16 mouse cellular contexts compared by ENCODE assay signal in the genomic region with DNA sequence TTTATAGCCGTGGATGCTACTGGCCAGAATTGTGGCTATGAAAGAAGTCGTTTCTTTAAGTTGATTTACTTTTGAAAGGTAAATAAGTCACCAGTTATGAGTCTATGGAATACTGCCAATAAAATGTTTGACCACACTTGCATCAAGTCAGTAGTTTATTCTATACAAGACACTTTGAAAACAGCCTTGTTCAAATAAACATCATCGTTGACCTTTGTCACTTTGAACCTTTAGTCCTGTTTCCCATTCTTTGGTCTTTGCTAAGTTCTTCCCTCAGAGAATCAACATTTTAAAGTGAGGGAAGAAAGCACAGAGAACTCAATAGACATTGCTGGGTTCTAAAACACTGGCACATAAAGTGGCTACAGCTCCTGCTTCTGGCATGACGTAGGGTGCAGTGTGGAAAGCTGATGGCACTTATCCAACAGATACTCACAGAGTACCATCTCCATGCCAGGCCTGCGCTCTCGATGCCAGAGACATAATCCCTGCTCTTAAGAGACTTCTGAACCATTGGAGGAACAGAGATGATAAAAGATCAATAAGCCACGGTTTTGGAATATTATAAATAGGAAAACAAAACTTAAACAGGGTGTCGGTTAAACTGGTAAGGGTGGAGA. TPM values are rescaled to one million over a fixed set of nuclear protein-coding genes. Genes with fewer than 3 reads are reported as not detected.
A peak's percentile ranks its signal among the peaks of the same experiment; 100 is the strongest.
DNase-seq lines count a peak whose midpoint lies in the region; ATAC-seq and TF ChIP-seq lines count a peak whose summit lies in the region.
"Had no signal": no experiment of that assay in that cellular context is flagged by ENCODE, and none has a peak within 500 bp of the region (broad histone marks: within the 10 kb centered on the region; RNA-seq: fewer than 3 reads in every experiment).

No protein-coding gene starts in this region.

- H3K4me1 ChIP-seq in kidney, postnatal 0 days (replicated peaks; ENCODE audit: insufficient read depth, low read length): peaks cover 4% of the 10 kb centered on the region; the same call in 1 of the 2 replicates
- peaks cover 8% of the 10 kb centered on the region; the same call in 1 of the 2 replicates for H3K4me1 ChIP-seq in lung, postnatal 0 days (ENCODE audit: insufficient read depth, low read depth, low read length)
- H3K4me1 ChIP-seq in liver, postnatal 0 days (ENCODE audit: insufficient read depth): peaks cover 34% of the 10 kb centered on the region

- H3K27ac ChIP-seq in kidney, postnatal 0 days: peak overlapping the region; percentile 54
- H3K27ac ChIP-seq in lung, postnatal 0 days (ENCODE audit: low read length): no peak overlapping the region
- peak overlapping the region; percentile 76 for H3K27ac ChIP-seq in liver, postnatal 0 days (ENCODE audit: low read depth)

- H3K36me3 ChIP-seq in kidney, postnatal 0 days (ENCODE audit: insufficient read depth, low read length): no peaks in the 10 kb centered on the region
- H3K36me3 ChIP-seq in lung, postnatal 0 days (ENCODE audit: insufficient read depth, low read length): no peaks in the 10 kb centered on the region
- H3K36me3 ChIP-seq in liver, postnatal 0 days (replicated peaks; ENCODE audit: insufficient read depth, low read length): no peaks in the 10 kb centered on the region
- H3K36me3 ChIP-seq: forebrain, embryonic 10.5 days; neural tube, embryonic 15.5 days had no signal

- ATAC-seq in frontal cortex, adult (ENCODE audit: low TSS enrichment): peak; percentile 48; the same call in 1 of the 2 replicates
- peak; percentile 29; the same call in 1 of the 2 replicates for ATAC-seq in kidney, postnatal 0 days (replicated peaks; ENCODE audit: low FRiP score, low read depth)
- ATAC-seq in lung, postnatal 0 days: no peak
- peak; percentile 75 for ATAC-seq in liver, postnatal 0 days
- ATAC-seq: CD4-positive, CD25-positive, alpha-beta regulatory T cell, adult 4 months; intestine, postnatal 0 days had no signal

- WGBS in kidney, postnatal 0 days: 61% methylated on average over 8 of the region's 8 CpGs
- WGBS in lung, postnatal 0 days: 45% methylated on average over 8 of the region's 8 CpGs
- WGBS in liver, postnatal 0 days (ENCODE audit: insufficient replicate concordance): 62% methylated on average over 8 of the region's 8 CpGs

- no peaks in the 10 kb centered on the region for H3K9me3 ChIP-seq in kidney, postnatal 0 days (replicated peaks; ENCODE audit: low read length)
- H3K9me3 ChIP-seq in lung, postnatal 0 days (ENCODE audit: low read length): no peaks in the 10 kb centered on the region
- no peaks in the 10 kb centered on the region for H3K9me3 ChIP-seq in liver, postnatal 0 days (ENCODE audit: low read length)
- H3K9me3 ChIP-seq: forebrain, embryonic 10.5 days; neural tube, embryonic 15.5 days had no signal

- DNase-seq in frontal cortex, postnatal 10 days (ENCODE audit: low spot score in 2 of 2): no peak
- peak; percentile 87 for DNase-seq in kidney, postnatal 0 days (ENCODE audit: low spot score)
- DNase-seq in kidney, postnatal 10 days: no peak
- DNase-seq in lung, postnatal 0 days (ENCODE audit: low spot score): peak; percentile 48
- no peak for DNase-seq in lung, adult 18-20 months
- DNase-seq in liver, postnatal 0 days: no peak
- DNase-seq in urinary bladder, postnatal 10 days (ENCODE audit: low spot score): no peak
- DNase-seq: cerebellum, adult 9-11 months; gastrocnemius, postnatal 25 days; lung, postnatal 36 days; thymus, postnatal 4 days had no signal

- no peak for TF ChIP-seq EP300 in lung, postnatal 0 days (IDR thresholded peaks at IDR 0.05)
- peak; percentile 53 for TF ChIP-seq EP300 in liver, postnatal 0 days (IDR thresholded peaks at IDR 0.05; ENCODE audit: low read depth)

- H3K9ac ChIP-seq in kidney, postnatal 0 days (ENCODE audit: low read depth, low read length): no peak overlapping the region
- no peak overlapping the region for H3K9ac ChIP-seq in lung, postnatal 0 days (replicated peaks; ENCODE audit: low read depth)
- no peak overlapping the region for H3K9ac ChIP-seq in liver, postnatal 0 days (replicated peaks)
- H3K9ac ChIP-seq: neural tube, embryonic 15.5 days had no signal

- H3K4me3 ChIP-seq in kidney, postnatal 0 days (replicated peaks; ENCODE audit: low read depth, low read length): no peak overlapping the region
- no peak overlapping the region for H3K4me3 ChIP-seq in lung, postnatal 0 days (ENCODE audit: low read depth, low read length)
- no peak overlapping the region for H3K4me3 ChIP-seq in liver, postnatal 0 days (ENCODE audit: low read depth, low read length)
- H3K4me3 ChIP-seq: forebrain, embryonic 10.5 days; neural tube, embryonic 15.5 days had no signal

- no peak for TF ChIP-seq CTCF in kidney, postnatal 0 days (IDR thresholded peaks at IDR 0.05; ENCODE audit: low read depth)
- no peak for TF ChIP-seq CTCF in lung, postnatal 0 days (IDR thresholded peaks at IDR 0.05)
- TF ChIP-seq CTCF in liver, postnatal 0 days (IDR thresholded peaks at IDR 0.05; ENCODE audit: low read depth): no peak

- no peak overlapping the region for H3K4me2 ChIP-seq in kidney, postnatal 0 days (ENCODE audit: low read length)
- no peak overlapping the region for H3K4me2 ChIP-seq in lung, postnatal 0 days (replicated peaks; ENCODE audit: low read depth, low read length)
- H3K4me2 ChIP-seq in liver, postnatal 0 days (ENCODE audit: low read depth, low read length): no peak overlapping the region
- H3K4me2 ChIP-seq: neural tube, embryonic 15.5 days had no signal

- H3K27me3 ChIP-seq in kidney, postnatal 0 days (ENCODE audit: insufficient read depth, low read length): no peaks in the 10 kb centered on the region
- no peaks in the 10 kb centered on the region for H3K27me3 ChIP-seq in lung, postnatal 0 days (replicated peaks; ENCODE audit: insufficient read depth, low read length)
- H3K27me3 ChIP-seq in liver, postnatal 0 days (ENCODE audit: insufficient read depth, low read length): no peaks in the 10 kb centered on the region
- H3K27me3 ChIP-seq: neural tube, embryonic 15.5 days had no signal

RNA-seq across cellular contexts. Expression of a gene that starts 8.0 kb away (rescaled TPM):
- polyA plus RNA-seq in kidney, postnatal 0 days (2015; fragmentation: Nextera tagmentation; extraction: Ambion mirVana): 3.9 and 4.3 TPM in 2 replicates
- 226 and 360 TPM in 2 replicates for polyA plus RNA-seq in lung, postnatal 0 days (2015; fragmentation: Nextera tagmentation; extraction: Ambion mirVana)
- 37.4 and 45.7 TPM in 2 replicates for polyA plus RNA-seq in liver, postnatal 0 days (2015; fragmentation: Nextera tagmentation; extraction: Ambion mirVana)
- polyA plus RNA-seq: CD4-positive, CD25-positive, alpha-beta regulatory T cell, adult 4 months had no signal

RNA-seq across cellular contexts. Expression of a gene that starts 10.8 kb away (rescaled TPM):
- 17.7 and 20.1 TPM in 2 replicates for polyA plus RNA-seq in kidney, postnatal 0 days (2015; fragmentation: Nextera tagmentation; extraction: Ambion mirVana)
- 31.6 and 33.8 TPM in 2 replicates for polyA plus RNA-seq in lung, postnatal 0 days (2015; fragmentation: Nextera tagmentation; extraction: Ambion mirVana)
- polyA plus RNA-seq in liver, postnatal 0 days (2015; fragmentation: Nextera tagmentation; extraction: Ambion mirVana): 21.9 and 22.9 TPM in 2 replicates

Comparison
In these comparisons a context has a peak if more than half of its experiments do, and no peak if none do; other contexts are left out.
1. DNase-seq: peak in kidney, postnatal 0 days (single experiment) and lung, postnatal 0 days (single experiment); none in frontal cortex, postnatal 10 days (0 of 2), kidney, postnatal 10 days (single experiment), lung, adult 18-20 months (0 of 2), liver, postnatal 0 days (single experiment) and urinary bladder, postnatal 10 days (single experiment).